In the genomic region with DNA sequence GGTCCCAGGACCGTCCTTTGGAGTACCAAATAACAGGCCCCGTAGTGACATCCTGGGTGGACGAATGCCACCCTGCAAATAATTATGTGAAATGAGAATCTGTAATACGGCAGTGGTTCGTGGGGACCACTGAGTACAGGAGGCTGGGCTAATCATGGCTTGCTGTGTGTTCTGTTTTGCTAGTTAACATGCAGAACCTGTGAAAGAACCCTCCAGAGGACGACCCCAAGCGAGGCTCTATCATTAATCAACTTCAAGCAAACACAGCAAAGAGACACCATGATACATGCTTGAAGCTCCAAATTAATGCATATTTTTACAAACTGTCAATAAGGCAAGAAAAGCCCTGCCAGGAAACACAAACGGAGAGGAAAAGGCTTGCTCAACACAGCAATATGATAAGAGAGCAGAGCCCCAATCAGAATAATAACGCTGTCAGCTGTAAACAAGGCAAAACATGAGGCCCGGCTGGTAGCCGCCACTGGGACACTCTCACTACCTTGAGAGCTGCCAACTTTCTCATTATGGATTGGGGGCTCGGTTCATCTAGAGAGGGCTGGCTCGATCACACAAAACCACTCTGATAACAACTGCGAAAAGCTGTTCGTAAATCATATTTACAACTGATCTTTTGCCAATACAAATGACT, we compare ENCODE assay signal across 22 mouse cellular contexts.
DNase-seq lines count a peak whose midpoint lies in the region; ATAC-seq and TF ChIP-seq lines count a peak whose summit lies in the region.
"Had no signal": no experiment of that assay in that cellular context is flagged by ENCODE, and none has a peak within 500 bp of the region (broad histone marks: within the 10 kb centered on the region; RNA-seq: fewer than 3 reads in every experiment).

No protein-coding gene starts in this region.

- H3K36me3 ChIP-seq in neural tube, embryonic 12.5 days: peaks cover 22% of the 10 kb centered on the region
- H3K36me3 ChIP-seq in neural tube, embryonic 15.5 days: no peaks in the 10 kb centered on the region
- 0 out of 2 replicates have a peak, but pooled peaks cover 5% of the 10 kb centered on the region for H3K36me3 ChIP-seq in hindbrain, embryonic 14.5 days (replicated peaks; ENCODE audit: control insufficient read depth, insufficient read depth)

- TF ChIP-seq CTCF in lung, adult 2 months (IDR thresholded peaks at IDR 0.05; ENCODE audit: insufficient read depth, low read length): no peak

- ATAC-seq in neural tube, embryonic 12.5 days (ENCODE audit: low FRiP score, low read depth): 0 out of 2 replicates have a peak, but pooled peaks have one; percentile 26
- ATAC-seq in neural tube, embryonic 15.5 days (ENCODE audit: low FRiP score): no peak
- ATAC-seq in hindbrain, embryonic 14.5 days (ENCODE audit: low FRiP score): peak; percentile 51; the same call in 1 of the 2 replicates

- no peaks in the 10 kb centered on the region for H3K4me1 ChIP-seq in lung, adult 2 months (ENCODE audit: control insufficient read depth, insufficient read depth, low read length)
- peaks cover 37% of the 10 kb centered on the region for H3K4me1 ChIP-seq in neural tube, embryonic 12.5 days
- peaks cover 33% of the 10 kb centered on the region for H3K4me1 ChIP-seq in neural tube, embryonic 15.5 days
- peaks cover 5% of the 10 kb centered on the region; the same call in 1 of the 2 replicates for H3K4me1 ChIP-seq in hindbrain, embryonic 14.5 days (replicated peaks; ENCODE audit: control insufficient read depth, insufficient read depth, low read length)
- H3K4me1 ChIP-seq: embryonic facial prominence, embryonic 12.5 days; heart, embryonic 15.5 days; liver, embryonic 15.5 days; megakaryocyte, embryonic 14.5 days; stomach, embryonic 15.5 days had no signal

- no peak overlapping the region for H3K9ac ChIP-seq in neural tube, embryonic 12.5 days
- H3K9ac ChIP-seq in neural tube, embryonic 15.5 days (replicated peaks): no peak overlapping the region
- H3K9ac ChIP-seq in hindbrain, embryonic 14.5 days: no peak overlapping the region
- H3K9ac ChIP-seq: embryonic facial prominence, embryonic 12.5 days; heart, embryonic 15.5 days; liver, embryonic 15.5 days; stomach, embryonic 15.5 days had no signal

- H3K27ac ChIP-seq in neural tube, embryonic 12.5 days: no peak overlapping the region
- H3K27ac ChIP-seq in neural tube, embryonic 15.5 days (replicated peaks): no peak overlapping the region
- no peak overlapping the region for H3K27ac ChIP-seq in hindbrain, embryonic 14.5 days
- H3K27ac ChIP-seq: embryonic facial prominence, embryonic 12.5 days; heart, adult 2 months; heart, embryonic 15.5 days; liver, embryonic 15.5 days; stomach, embryonic 15.5 days had no signal

- no peaks in the 10 kb centered on the region for H3K9me3 ChIP-seq in neural tube, embryonic 12.5 days
- H3K9me3 ChIP-seq in neural tube, embryonic 15.5 days (replicated peaks): no peaks in the 10 kb centered on the region
- H3K9me3 ChIP-seq in hindbrain, embryonic 14.5 days (ENCODE audit: control insufficient read depth, low read length): no peaks in the 10 kb centered on the region
- H3K9me3 ChIP-seq: embryonic facial prominence, embryonic 12.5 days; heart, embryonic 15.5 days; liver, embryonic 15.5 days; megakaryocyte, embryonic 14.5 days; stomach, embryonic 15.5 days had no signal

- no peak overlapping the region for H3K4me3 ChIP-seq in lung, adult 2 months (replicated peaks; ENCODE audit: extremely low read depth, low read depth, low read length)
- H3K4me3 ChIP-seq in neural tube, embryonic 12.5 days: no peak overlapping the region
- H3K4me3 ChIP-seq in neural tube, embryonic 15.5 days (replicated peaks): no peak overlapping the region
- H3K4me3 ChIP-seq in hindbrain, embryonic 14.5 days (replicated peaks; ENCODE audit: low read length): no peak overlapping the region
- H3K4me3 ChIP-seq: embryonic facial prominence, embryonic 12.5 days; erythroblast, embryonic 14.5 days; heart, adult 2 months; heart, embryonic 15.5 days; liver, embryonic 15.5 days; megakaryocyte, embryonic 14.5 days; myocyte; stomach, embryonic 15.5 days had no signal

- WGBS in lung, adult 2 months: 82% methylated on average over 15 of the region's 15 CpGs
- 49% methylated on average over 15 of the region's 15 CpGs for WGBS in neural tube, embryonic 12.5 days
- WGBS in neural tube, embryonic 15.5 days: 30% methylated on average over 15 of the region's 15 CpGs
- WGBS in hindbrain, embryonic 14.5 days: 32% methylated on average over 15 of the region's 15 CpGs

- H3K4me2 ChIP-seq in neural tube, embryonic 12.5 days (replicated peaks): 0 out of 2 replicates have a peak overlapping the region, but pooled peaks have one; percentile 8
- H3K4me2 ChIP-seq in neural tube, embryonic 15.5 days: no peak overlapping the region
- H3K4me2 ChIP-seq in hindbrain, embryonic 14.5 days (replicated peaks): no peak overlapping the region
- H3K4me2 ChIP-seq: embryonic facial prominence, embryonic 12.5 days; heart, embryonic 15.5 days; liver, embryonic 15.5 days; stomach, embryonic 15.5 days had no signal

- TF ChIP-seq POLR2A in lung, adult 2 months (IDR thresholded peaks at IDR 0.05; ENCODE audit: borderline replicate concordance, extremely low read depth, low read depth, low read length): no peak

- peak; percentile 2 for DNase-seq in lung, adult 2 months
- DNase-seq in lung, postnatal 25 days (ENCODE audit: low spot score): no peak
- DNase-seq in hindbrain, embryonic 14.5 days (ENCODE audit: low spot score): no peak
- no peak for DNase-seq in cerebellum, adult 9-11 months
- no peak for DNase-seq in heart, adult 9 months (ENCODE audit: low spot score in 2 of 2)
- DNase-seq: cerebellum, adult 2 months; gastrocnemius, postnatal 10 days; heart, adult 2 months; kidney, adult 11 months; lung, postnatal 10 days; retina, postnatal 1 day; thymus, adult 18-20 months; thymus, postnatal 4 days had no signal

- no peaks in the 10 kb centered on the region for H3K27me3 ChIP-seq in neural tube, embryonic 12.5 days (replicated peaks)
- H3K27me3 ChIP-seq in neural tube, embryonic 15.5 days (replicated peaks): no peaks in the 10 kb centered on the region
- H3K27me3 ChIP-seq in hindbrain, embryonic 14.5 days (ENCODE audit: control insufficient read depth, insufficient read depth, low read length): no peaks in the 10 kb centered on the region
- H3K27me3 ChIP-seq: embryonic facial prominence, embryonic 12.5 days; heart, embryonic 15.5 days; liver, embryonic 15.5 days; megakaryocyte, embryonic 14.5 days; stomach, embryonic 15.5 days had no signal
